Mouse (Mus musculus): ENCODE measurements at regions not wholly inside any gene's neighbourhood (a gene's known extent, or its start where the extent isn't known, plus 50 kb on each side); places are given as distances from the start of the nearest gene placed in this dataset.

DNA sequence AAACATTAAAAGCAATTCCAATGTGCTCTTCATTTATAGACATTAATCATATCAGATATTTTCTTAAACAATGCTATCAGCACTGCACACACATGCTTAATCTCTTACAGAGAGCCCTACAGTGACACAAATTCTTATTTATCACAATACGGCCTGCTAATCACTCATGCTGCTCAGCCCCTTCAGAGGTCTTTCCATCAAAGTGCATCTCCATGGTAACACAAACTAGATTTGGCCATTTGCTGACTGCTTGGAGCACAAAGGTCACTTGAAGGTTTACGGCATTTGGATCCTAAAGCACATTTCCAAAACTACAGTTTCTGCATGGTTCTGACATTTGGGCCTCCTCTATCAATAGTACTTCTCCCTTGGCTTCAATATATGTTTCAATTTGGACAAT lies 77.6 kb upstream of the Myo3a start:
- TF ChIP-seq POLR2A (IDR thresholded peaks at IDR 0.05; ENCODE audit: extremely low read depth, insufficient read depth, low read length) (no peak), CTCF (IDR thresholded peaks at IDR 0.05; ENCODE audit: low read depth, low read length) (no peak)

Measured in liver, adult 2 months (tissue).